Mouse (Mus musculus): ENCODE data around the gene Thap11. TPM values are rescaled to one million over a fixed set of nuclear protein-coding genes. Genes with fewer than 3 reads are reported as not detected.
A peak's percentile ranks its signal among the peaks of the same experiment; 100 is the strongest.
"Not testable (repeated sequence)": the region's sequence is repeated elsewhere in the genome, so short reads cannot be mapped to it uniquely, and the experiment has no call there.

Gene Thap11
- total RNA-seq (2022) = 10 to 100 TPM; 36.4 to 39.7 (median 38.3) TPM

DNA sequence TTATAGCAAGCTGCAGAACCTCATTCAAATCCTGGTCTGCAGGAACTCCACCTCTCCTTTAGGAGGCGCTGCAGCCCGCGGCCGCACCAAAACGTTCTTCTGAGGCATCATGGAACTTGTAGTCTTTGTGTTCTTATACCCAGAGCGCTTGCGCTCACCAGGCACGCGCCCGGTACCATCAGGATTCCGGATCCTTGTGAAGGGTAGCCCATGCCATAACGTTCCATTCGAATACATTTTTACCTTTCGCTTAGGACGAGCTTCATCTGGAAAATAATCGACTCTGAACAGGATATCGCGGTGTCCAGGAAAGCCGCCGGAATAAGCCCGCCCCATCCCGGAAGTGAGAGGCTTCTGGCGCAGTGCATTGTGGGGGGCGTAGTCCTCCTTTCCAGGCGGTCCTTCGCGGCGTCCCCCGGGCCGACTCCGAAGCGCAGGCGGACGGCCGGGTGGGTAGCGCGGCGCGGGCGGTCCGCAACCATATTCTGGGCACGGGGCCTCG lies at the start of gene Thap11:
TSS of gene Thap11 (plus strand) at position 418 of the 502 bp plus-strand sequence.
- DNase-seq (ENCODE audit: low spot score in 2 of 2) = peak; percentile 86 to 87

DNA sequence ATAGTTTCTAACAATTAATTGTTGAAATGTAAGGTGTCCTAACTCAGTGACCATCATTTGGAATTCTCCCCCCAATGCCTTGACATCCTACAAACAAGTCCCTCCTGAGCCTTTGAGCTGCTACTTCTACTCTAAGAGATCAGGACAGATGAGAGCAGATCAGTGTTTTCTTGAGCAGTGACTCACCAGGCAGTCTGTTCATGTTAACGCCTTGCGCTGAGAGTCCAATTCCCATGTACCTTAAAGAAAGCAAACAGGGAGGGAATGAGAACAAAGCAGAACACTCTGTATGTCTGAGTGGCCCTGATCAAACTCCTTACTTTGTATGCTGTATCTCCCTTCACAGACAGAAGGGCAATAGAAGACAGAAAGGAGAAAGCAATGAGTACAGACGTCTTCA lies 49.6 kb upstream of the Thap11 start:
- no peak for DNase-seq (ENCODE audit: low spot score in 2 of 2)

DNA sequence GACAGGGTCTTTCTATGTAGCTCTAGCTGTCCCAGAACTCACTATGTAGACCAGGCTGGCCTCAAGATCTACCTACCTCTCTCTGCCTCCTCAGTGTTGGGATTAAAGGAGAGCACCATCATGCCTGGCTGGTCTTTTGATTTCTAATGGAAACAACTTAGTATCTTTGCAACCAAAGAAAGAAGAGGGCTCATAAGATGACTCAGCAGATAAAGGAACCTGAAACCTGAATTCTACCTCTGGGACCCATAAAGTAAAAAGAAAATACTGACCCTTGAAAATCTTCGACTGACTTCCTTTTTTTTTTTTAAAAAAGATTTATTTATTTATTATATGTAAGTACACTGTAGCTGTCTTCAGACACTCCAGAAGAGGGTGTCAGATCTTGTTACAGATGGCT lies 49.0 kb upstream of the Thap11 start:
- no peak for DNase-seq (ENCODE audit: low spot score in 2 of 2)

DNA sequence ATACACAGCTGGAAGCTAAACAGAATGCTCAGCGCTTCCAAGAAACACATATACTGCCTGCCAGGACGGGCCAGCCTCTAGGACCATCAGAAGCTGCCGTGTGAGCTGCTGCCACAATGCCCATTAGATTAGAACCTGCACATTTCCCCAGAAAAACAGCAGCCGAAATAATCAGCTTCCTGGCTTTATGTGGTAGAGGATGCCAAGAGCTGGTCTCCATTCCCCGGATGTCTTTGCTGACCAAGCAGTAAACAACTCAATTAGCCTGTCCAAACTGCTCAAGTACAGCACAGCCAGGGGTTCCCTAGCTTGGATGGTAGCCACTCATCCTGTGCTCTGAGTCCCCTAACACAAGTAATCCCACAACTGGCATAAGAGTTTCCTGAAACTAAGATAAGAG lies 47.2 kb upstream of the Thap11 start:
- DNase-seq (ENCODE audit: low spot score in 2 of 2) = no peak

DNA sequence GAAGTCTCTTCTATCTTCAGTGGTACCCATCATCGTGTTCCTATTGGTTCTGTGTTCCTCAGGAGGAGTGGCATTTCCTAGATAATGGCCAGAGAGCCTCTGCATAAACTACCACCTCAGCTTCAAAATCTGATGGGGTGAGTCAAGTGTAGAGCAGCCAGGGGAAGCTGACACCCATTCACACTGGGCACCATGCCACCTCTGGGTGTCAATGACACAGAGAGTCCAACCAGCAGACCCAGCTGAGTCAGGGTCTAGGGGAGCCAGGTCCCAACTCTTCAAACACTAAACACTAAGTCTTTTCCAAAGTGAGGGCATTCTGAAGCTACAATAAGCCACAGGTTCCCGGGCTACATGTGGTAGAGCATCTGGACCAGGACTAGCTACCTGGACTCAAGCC lies 46.5 kb upstream of the Thap11 start:
- no peak for DNase-seq (ENCODE audit: low spot score in 2 of 2)

DNA sequence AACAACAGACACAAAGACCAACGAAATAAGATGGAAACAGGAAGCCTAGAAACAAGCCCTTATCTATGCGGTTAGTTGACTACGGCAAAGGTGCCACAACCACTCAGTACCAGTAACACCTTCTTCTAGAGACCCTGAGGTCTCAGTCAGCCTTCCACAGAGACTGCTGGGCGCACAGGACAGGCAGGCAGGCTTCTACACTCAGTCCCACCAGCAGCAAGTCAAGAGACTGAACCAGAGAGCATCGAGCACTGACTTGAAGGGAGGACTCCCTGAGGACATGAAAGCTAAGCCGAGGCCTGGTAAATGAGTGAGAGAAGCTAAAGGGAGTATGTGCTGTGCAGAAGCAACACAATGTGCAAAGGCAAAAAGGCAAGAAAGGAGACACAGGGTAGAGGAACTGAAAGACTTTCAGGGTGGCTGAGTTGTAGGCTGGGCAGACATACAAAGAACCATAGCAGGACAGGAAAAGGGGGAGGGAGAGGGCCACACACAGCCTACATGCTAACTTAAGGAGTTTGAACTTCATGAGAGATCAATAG lies 44.6 kb upstream of the Thap11 start:
- no peak for DNase-seq (ENCODE audit: low spot score in 2 of 2)

DNA sequence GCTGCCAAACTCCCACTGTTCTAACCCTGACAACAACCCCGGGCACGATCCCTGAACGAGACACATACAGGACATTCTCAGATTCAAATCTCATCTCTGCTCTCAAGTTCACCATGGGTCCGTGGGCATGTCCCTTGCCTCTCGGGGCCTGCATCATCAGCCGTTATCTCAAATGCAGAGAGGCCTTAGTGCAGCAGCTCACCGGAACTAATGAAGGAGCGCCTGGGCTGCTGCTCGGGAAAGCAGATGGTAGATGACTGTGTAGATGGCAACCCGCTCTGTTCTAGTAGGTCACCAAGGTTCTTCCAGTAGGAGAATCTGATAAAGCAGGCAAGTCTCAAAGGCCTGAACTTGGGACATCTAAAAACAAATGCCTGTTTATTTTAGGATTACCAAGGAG lies 43.9 kb upstream of the Thap11 start:
- no peak for DNase-seq (ENCODE audit: low spot score in 2 of 2)

DNA sequence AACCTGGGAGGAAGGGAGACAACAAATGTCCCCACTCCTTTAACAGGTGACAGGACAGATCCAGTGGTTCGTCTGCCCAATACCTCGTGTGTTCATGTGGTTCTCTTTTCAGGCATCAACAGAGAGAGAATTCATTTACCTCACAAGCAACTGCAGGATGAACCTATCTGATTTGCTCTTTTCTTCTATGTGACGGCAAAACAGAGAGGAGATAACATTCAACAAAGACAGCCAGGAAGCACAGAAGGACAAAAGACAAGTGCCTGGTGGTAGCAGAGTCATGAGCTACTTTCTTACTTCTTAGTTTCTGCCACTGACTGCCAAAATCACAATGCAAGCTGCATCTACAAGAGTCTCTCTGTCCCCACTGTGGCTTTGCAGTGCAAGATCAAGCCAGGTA lies 43.4 kb upstream of the Thap11 start:
- DNase-seq (ENCODE audit: low spot score in 2 of 2) = no peak

DNA sequence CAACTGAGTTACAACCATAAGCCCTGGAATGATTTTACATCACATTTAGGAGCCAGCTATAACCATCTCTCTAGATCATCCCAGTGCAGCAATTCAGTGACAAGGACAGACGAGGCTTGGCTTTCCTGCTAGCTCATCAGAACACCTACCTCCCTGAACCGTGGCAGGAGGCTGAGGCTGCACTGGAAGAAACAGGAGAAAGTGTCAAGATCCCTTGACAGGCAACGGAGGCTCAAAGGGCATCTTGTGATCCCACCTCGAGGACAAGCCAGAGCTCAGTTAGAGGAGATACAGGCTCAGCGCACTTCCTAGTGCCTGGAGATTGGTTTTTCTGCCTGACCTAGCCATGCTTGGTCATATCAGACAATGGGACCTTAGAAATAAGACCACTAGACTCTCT lies 42.4 kb upstream of the Thap11 start:
- no peak for DNase-seq (ENCODE audit: low spot score in 2 of 2)

DNA sequence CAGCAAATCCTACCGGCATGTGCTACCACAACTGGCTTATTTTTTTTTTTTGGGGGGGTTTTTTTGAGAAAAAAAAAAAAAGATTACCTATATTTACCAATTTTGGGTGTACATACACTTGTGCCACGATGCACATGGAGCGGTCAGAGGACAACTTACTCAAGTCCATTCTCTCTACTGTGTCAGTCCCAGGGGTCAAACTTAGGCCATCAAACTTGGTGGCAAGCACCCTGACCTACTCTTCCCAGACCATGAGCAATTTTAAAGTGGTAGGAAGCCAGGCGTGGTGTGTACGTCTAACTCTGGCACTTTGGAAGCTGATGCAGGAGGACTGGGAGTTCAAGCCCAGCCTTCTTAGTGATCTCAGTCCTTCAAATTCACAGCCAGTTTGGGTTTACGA lies 41.7 kb upstream of the Thap11 start:
- DNase-seq (ENCODE audit: low spot score in 2 of 2) = no peak

DNA sequence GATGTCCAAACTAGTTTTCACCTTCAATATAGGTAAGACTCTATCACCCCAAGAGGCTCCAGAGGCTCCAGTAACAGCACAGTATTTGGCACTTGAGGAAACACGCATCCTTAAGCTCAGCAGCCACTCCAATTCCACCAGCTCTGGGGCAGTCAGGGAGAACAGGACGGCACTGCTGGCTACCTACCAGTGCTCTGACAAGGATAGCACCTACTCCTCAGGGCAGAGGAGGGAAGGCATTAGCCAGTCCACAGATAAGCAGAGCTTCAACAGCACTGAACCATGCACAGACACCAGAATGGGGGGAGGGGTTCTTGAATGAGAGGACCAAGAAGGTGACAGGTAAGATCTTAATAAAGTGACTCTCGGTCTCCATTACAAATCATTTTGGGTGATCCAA lies 35.3 kb upstream of the Thap11 start:
- no peak for DNase-seq (ENCODE audit: low spot score in 2 of 2)

DNA sequence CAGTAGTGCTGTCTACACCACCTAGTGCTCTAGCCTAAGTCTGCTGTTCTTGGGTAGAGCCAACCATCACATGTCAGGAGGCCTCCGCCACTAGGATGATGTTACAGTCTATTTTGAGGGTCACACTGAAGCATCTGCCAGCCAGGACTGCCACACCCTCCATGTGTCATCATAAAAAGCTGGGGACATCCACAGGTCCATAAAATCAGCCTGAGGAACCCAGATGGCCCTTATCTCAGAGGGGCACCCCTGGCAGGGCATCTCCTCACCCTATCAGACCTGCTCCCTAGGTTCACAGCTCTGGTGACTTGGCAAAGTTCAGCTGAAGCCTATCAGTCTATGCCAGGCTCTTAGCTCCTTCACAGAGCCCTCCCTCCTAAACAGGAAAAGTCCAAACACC lies 34.0 kb upstream of the Thap11 start:
- DNase-seq (ENCODE audit: low spot score in 2 of 2) = no peak

DNA sequence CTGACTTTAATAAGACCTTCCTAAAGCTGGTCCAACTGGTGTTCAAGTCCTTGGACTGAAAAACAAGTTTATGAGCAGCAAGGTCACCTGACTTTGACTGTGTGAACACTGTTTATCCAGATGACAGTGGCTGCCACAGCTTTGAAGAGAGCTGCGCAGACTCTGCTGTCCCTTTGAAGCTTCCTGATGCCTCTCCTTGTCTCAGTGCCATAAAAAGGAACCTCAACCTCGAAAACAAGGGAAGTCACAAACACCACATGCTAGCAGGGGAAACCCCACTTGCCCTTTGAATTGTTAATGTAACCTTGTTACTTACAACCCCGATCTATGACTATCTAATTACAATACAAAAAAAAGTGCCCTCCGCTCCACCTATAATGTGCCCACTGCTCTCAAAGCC lies 29.4 kb upstream of the Thap11 start:
- DNase-seq (ENCODE audit: low spot score in 2 of 2) = no peak

DNA sequence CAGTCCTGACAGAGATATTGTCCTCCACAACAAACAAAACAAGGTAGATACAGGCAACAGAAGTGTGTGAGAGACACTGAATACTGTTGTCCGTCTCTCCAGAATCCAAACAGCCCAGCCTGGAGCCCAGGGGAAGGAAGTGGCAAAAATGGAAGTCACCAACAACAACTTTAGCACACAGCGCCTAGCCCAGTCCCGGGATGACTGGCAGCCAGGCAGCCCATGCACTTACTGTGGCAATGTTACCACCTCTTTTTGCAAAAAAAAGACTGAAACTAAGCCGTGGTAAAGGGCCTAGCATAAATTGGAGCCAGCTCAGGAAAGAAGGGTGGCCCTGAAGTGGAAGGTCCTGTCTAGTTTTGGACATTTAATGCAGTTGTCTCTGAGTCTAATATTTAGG lies 28.6 kb upstream of the Thap11 start:
- DNase-seq (ENCODE audit: low spot score in 2 of 2) = no peak

DNA sequence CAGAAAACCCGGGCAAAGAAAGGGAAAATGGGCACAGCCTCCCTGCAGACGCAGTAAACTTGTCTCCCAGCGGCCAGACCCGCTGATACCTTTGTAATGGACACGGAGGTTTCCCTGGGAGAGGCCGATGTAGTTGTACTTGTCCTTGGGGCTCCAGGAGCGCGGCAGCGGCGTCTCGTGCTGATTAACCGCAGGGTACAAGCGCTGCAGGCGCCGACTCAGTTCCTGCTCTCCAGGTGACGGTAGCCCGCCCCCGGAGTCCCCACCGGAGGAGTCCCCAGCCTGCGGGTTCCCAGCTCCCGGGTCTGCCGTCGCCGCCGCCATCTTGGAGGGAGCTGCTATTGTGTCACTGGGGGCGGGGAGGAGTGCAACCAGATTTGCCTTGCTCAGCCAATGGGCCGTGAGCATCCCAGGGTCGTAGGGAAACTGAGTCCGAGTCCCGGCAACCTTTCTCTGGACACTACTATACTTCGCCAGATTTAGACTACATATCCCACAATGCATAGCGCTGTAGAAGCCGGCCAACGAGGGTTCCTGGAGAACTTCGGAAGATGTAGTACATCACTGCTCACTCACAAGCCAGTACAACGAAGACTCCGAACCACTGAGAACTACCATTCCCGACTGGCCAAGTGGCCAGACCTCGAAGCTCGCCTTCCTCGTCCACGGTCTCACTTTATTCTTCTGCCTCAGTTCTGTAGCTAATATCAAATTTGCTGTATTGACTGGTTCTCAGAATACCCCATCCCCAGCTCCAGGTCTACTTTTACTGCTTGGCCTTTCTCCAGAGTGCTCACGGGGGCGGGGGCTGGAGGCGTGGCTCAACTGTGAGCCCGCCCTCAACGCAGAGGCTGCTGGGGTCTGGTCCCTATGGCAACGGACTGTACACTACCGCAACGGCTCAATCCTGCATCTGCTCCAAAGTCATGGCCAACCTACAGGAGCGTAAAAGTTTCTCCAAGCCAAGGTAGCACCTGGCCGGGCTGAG lies 27.8 kb upstream of the Thap11 start, which contains the start of the genes Ranbp10 and Tsnaxip1:
TSS of gene Ranbp10 (minus strand) at position 490 of the 988 bp plus-strand sequence.
TSS of gene Tsnaxip1 (plus strand) at position 871 of the 988 bp plus-strand sequence.
- DNase-seq (ENCODE audit: low spot score in 2 of 2) = peak; percentile 99

DNA sequence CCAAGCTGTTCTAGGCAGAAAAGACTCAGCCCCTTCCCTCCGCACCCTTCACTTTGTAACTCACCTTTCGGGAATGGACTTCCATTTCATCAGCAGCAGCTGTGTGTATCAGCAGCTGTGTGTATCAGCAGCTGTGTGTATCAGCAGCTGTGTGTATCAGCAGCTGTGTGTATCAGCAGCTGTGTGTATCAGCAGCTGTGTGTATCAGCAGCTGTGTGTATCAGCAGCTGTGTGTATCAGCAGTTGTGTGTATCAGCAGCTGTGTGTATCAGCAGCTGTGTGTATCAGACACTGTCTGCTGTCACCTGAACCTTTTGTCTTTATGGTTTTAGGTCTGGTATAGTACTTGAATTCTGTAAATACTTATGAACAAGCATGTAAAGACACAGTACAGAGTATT lies 21.2 kb upstream of the Thap11 start:
- not testable (repeated sequence) for DNase-seq (ENCODE audit: low spot score in 2 of 2)

DNA sequence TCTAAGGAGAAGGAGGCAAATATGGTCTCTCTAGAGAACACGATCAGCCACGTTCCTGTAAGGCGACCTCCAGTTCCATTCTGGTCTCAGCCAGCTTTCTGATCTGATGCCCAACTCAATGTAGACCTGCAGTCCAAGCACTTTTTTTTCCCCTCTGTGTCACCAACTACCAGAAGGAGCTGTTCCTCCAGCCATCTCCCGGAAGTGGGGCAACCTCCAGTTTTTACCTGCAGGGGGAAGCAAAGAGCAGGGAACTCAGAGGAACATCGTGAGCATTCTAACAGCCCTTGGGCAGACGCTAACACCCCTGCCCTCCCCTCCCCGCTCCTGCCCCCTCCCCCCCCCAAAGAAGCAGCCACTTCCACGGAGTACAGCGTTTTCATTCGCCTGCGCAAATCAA lies 19.6 kb upstream of the Thap11 start:
- DNase-seq (ENCODE audit: low spot score in 2 of 2) = peak; percentile 31 to 55

DNA sequence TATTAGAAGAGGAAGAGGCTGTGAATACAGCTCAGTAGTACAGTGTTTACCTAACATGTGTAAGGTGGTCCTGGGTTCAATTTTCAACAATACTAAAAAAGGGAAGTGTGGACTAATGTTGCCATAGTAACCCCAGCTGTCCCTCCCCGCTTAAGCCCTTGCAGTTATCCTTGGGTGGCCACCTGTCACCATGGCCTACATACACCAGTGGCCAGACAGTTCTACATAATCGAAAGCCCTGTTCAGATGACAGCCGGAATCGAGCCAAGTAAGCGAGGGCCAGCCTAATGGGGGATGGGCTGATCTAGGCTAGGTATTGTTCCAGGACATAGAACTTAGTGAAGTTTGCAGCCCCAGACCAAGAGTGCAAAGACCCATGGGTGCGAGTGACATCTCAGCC lies 17.9 kb upstream of the Thap11 start:
- DNase-seq (ENCODE audit: low spot score in 2 of 2) = no peak

DNA sequence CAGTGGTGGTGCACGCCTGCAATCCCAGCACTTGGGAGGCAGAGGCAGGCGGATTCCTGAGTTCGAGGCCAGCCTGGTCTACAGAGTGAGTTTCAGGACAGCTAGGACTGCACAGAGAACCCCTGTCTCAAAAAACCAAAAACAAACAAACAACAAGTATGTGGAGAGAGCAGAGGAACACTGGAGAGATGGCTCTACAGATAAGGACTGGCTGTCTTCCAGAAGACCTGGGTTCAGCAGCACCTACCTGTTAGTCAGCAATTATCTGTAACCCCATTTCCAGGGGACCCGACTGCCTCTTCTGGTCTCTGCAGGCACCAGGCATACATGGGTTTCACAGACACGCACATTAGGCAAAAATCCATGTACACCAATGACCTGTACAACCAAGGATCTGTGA lies 15.7 kb upstream of the Thap11 start:
- no peak for DNase-seq (ENCODE audit: low spot score in 2 of 2)

DNA sequence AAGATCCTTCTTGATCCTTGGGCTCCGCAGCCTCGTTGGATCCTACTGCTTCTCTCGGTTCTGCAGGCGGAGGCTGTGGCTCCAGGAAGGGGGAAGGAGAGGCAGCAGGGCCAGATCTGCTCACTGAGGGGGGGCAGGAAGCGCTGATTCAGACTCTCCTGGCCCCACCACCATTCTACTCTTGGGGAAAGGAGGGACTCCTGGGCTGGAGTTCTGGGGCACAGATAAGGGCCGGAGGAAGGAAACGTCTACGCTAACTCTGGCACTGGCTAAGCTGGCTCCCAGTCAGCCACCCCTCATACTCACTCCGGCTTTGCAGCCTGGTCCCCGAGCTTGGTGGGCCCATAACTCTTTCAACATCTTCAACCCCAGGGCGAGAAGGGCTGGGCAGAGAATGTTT lies 8.3 kb upstream of the Thap11 start:
- no peak for DNase-seq (ENCODE audit: low spot score in 2 of 2)

DNA sequence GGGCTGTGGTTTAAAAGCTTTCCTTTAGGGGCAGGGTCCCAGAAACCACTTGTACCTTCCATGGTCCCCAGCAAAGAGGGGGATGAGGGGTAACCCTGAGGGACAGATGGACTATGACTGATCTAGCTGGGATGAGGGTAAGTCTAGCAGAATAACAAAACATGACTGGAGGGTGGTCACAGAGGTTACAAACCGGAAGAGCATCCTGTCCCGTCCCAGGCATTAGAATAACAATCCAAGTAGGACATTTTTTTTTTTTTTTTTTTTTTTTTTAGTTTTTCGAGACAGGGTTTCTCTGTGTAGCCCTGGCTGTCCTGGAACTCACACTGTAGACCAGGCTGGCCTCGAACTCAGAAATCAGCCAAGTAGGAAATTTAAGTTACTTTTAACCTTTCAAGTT lies 4.9 kb upstream of the Thap11 start:
- DNase-seq (ENCODE audit: low spot score in 2 of 2) = no peak

DNA sequence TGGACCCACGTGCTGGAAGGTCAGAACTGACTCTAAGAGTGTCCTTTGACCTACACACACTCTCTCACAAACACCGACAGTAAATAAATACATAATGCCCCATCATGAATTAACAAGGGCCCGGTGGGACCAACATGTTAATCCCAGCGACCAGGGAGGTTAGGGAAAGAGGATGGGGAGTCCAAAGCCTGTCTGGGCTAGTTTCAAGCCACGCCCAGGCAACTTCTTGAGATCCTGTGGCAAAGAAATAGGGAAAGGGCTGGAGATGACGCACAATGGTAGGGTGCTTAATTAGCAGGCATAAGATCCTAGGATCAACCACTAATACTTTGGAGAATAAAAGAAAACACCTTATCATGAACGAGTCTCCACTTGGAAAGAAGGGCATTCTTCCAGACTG lies 4.3 kb upstream of the Thap11 start:
- no peak for DNase-seq (ENCODE audit: low spot score in 2 of 2)

Data from layer of hippocampus, adult 8-10 months (tissue).